In genomic region chr3:27764556-27764955, GRCm38 (mm10) we compare ENCODE assay signal across 22 mouse cellular contexts.
"Had no signal": no experiment of that assay in that cellular context is flagged by ENCODE, and none has a peak within 500 bp of the region (broad histone marks: within the 10 kb centered on the region; RNA-seq: fewer than 3 reads in every experiment).

No protein-coding gene starts in this region.

- ATAC-seq: liver, postnatal 0 days; lung, postnatal 0 days had no signal

- H3K4me3 ChIP-seq: limb, embryonic 13.5 days; neural tube, embryonic 12.5 days; neural tube, embryonic 15.5 days; stomach, embryonic 15.5 days had no signal

- H3K9ac ChIP-seq: limb, embryonic 13.5 days; liver, embryonic 14.5 days; liver, postnatal 0 days; lung, embryonic 14.5 days; neural tube, embryonic 12.5 days; neural tube, embryonic 15.5 days; stomach, embryonic 15.5 days had no signal

- H3K36me3 ChIP-seq: limb, embryonic 13.5 days; neural tube, embryonic 12.5 days; neural tube, embryonic 15.5 days; stomach, embryonic 15.5 days had no signal

- DNase-seq: kidney, adult 18-20 months; kidney, postnatal 36 days; layer of hippocampus, postnatal 36 days; left cerebral cortex, postnatal 4 days; liver, postnatal 0 days; lung, embryonic 14.5 days; lung, postnatal 4 days; midbrain, embryonic 14.5 days; right cerebral cortex, adult 18-20 months; right cerebral cortex, postnatal 14 days; right cerebral cortex, postnatal 4 days; thymus, adult 18-20 months; thymus, postnatal 36 days had no signal

- H3K4me1 ChIP-seq: neural tube, embryonic 12.5 days had no signal

- H3K4me2 ChIP-seq: limb, embryonic 13.5 days; liver, embryonic 11.5 days; lung, embryonic 14.5 days; midbrain, embryonic 11.5 days; neural tube, embryonic 12.5 days; neural tube, embryonic 15.5 days; stomach, embryonic 15.5 days had no signal

- H3K9me3 ChIP-seq: limb, embryonic 13.5 days; neural tube, embryonic 12.5 days; neural tube, embryonic 15.5 days; stomach, embryonic 15.5 days had no signal

- H3K27me3 ChIP-seq: limb, embryonic 13.5 days; neural tube, embryonic 12.5 days; neural tube, embryonic 15.5 days; stomach, embryonic 15.5 days had no signal

- H3K27ac ChIP-seq: kidney, postnatal 0 days; limb, embryonic 13.5 days; liver, embryonic 14.5 days; neural tube, embryonic 12.5 days; neural tube, embryonic 15.5 days; stomach, embryonic 15.5 days had no signal
